ENCODE assay signal across 8 mouse cellular contexts in the genomic region with DNA sequence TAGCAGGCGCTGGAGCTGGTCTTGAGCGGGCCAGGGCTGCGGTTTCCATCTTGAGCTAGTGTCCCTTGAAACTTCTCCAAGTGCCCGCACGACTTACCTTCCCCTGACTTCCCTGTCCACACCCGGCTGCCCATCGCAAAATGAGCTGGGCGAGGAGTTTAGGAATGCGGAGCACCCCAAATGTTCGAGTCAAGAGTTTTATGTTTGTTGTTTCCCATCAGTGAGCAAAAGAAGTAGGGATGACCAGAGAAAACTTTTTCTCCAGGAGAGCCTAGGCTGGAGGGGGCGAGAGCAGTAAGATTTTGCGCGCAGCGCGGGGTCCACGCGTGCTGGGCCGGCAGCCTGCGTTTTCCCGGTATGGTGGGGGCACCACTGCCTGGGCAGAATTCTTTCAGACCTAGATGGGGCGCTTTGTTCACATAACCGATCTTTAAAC. TPM values are rescaled to one million over a fixed set of nuclear protein-coding genes. Genes with fewer than 3 reads are reported as not detected.
DNase-seq lines count a peak whose midpoint lies in the region; ATAC-seq and TF ChIP-seq lines count a peak whose summit lies in the region.

No protein-coding gene starts in this region.

- no peak for TF ChIP-seq EP300 in ES-Bruce4 (IDR thresholded peaks at IDR 0.05; ENCODE audit: insufficient read depth, low read depth, low read length)

- peaks cover 8% of the 10 kb centered on the region; the same call in 1 of the 2 replicates for H3K36me3 ChIP-seq in ES-Bruce4 (ENCODE audit: control insufficient read depth, insufficient read depth, low read length, poor library complexity, severe bottlenecking)
- peaks cover 30% of the 10 kb centered on the region for H3K36me3 ChIP-seq in embryonic facial prominence, embryonic 10.5 days (replicated peaks)
- peaks cover 7% of the 10 kb centered on the region for H3K36me3 ChIP-seq in heart, embryonic 11.5 days (ENCODE audit: control insufficient read depth, insufficient read depth, low read length)
- H3K36me3 ChIP-seq in lung, embryonic 16.5 days (ENCODE audit: control insufficient read depth, insufficient read depth, low read length) = peaks cover 9% of the 10 kb centered on the region

- peaks cover 4% of the 10 kb centered on the region for H3K4me1 ChIP-seq in ES-Bruce4 (ENCODE audit: control insufficient read depth, insufficient read depth, low read length)
- peaks cover 51% of the 10 kb centered on the region for H3K4me1 ChIP-seq in embryonic facial prominence, embryonic 10.5 days
- H3K4me1 ChIP-seq in heart, embryonic 11.5 days (ENCODE audit: control insufficient read depth, insufficient read depth, low read length) = peaks cover 24% of the 10 kb centered on the region
- H3K4me1 ChIP-seq in lung, embryonic 16.5 days (replicated peaks; ENCODE audit: control insufficient read depth, insufficient read depth, low read length) = peaks cover 9% of the 10 kb centered on the region

- under 1% methylated on average over 22 of the region's 22 CpGs for WGBS in embryonic facial prominence, embryonic 10.5 days
- WGBS in heart, embryonic 11.5 days (ENCODE audit: insufficient replicate concordance) = 0% methylated on average over 22 of the region's 22 CpGs
- under 1% methylated on average over 22 of the region's 22 CpGs for WGBS in lung, embryonic 16.5 days

- TF ChIP-seq POLR2A in ES-Bruce4 (IDR thresholded peaks at IDR 0.05; ENCODE audit: insufficient read depth, low read length) = no peak

- H3K9me3 ChIP-seq in ES-Bruce4 (replicated peaks; ENCODE audit: control insufficient read depth, insufficient read depth, low read length, poor library complexity, severe bottlenecking) = peaks cover 2% of the 10 kb centered on the region
- H3K9me3 ChIP-seq in embryonic facial prominence, embryonic 10.5 days = no peaks in the 10 kb centered on the region
- no peaks in the 10 kb centered on the region for H3K9me3 ChIP-seq in heart, embryonic 11.5 days (replicated peaks; ENCODE audit: control insufficient read depth, low read length)
- H3K9me3 ChIP-seq in lung, embryonic 16.5 days (ENCODE audit: control insufficient read depth, low read length) = no peaks in the 10 kb centered on the region

- H3K27me3 ChIP-seq in ES-Bruce4 (ENCODE audit: control insufficient read depth, insufficient read depth, low read length, poor library complexity, severe bottlenecking) = no peaks in the 10 kb centered on the region
- H3K27me3 ChIP-seq in embryonic facial prominence, embryonic 10.5 days (replicated peaks; ENCODE audit: low read depth, poor library complexity, severe bottlenecking) = no peaks in the 10 kb centered on the region
- no peaks in the 10 kb centered on the region for H3K27me3 ChIP-seq in heart, embryonic 11.5 days (ENCODE audit: control insufficient read depth, insufficient read depth, low read length)
- no peaks in the 10 kb centered on the region for H3K27me3 ChIP-seq in lung, embryonic 16.5 days (ENCODE audit: control insufficient read depth, insufficient read depth, low read depth, low read length)

- no peak for ATAC-seq in heart, embryonic 11.5 days (replicated peaks; ENCODE audit: insufficient number of reproducible peaks, low FRiP score, low TSS enrichment)
- peak; percentile 21; the same call in 1 of the 2 replicates for ATAC-seq in lung, embryonic 16.5 days (ENCODE audit: low read depth)
- no peak for ATAC-seq in granulocyte monocyte progenitor cell, adult 5-6 weeks (replicated peaks; ENCODE audit: poor library complexity, severe bottlenecking)

- H3K27ac ChIP-seq in ES-Bruce4 (ENCODE audit: insufficient read depth, low read length) = peak overlapping the region; percentile 23; the same call in 1 of the 2 replicates
- peak overlapping the region; percentile 99 for H3K27ac ChIP-seq in embryonic facial prominence, embryonic 10.5 days (replicated peaks)
- peak overlapping the region; percentile 99 for H3K27ac ChIP-seq in heart, embryonic 11.5 days (ENCODE audit: low read depth, low read length)
- peak overlapping the region; percentile 100 for H3K27ac ChIP-seq in lung, embryonic 16.5 days (ENCODE audit: low read length)

- no peak for TF ChIP-seq CTCF in ES-Bruce4 (IDR thresholded peaks at IDR 0.05; ENCODE audit: low read depth, low read length)

- H3K4me3 ChIP-seq in ES-Bruce4 (ENCODE audit: low read depth, low read length) = peak overlapping the region; percentile 65
- peak overlapping the region; percentile 86 for H3K4me3 ChIP-seq in embryonic facial prominence, embryonic 10.5 days
- peak overlapping the region; percentile 95 for H3K4me3 ChIP-seq in heart, embryonic 11.5 days (ENCODE audit: low read depth, low read length)
- peak overlapping the region; percentile 71 for H3K4me3 ChIP-seq in lung, embryonic 16.5 days (ENCODE audit: low read length)

- DNase-seq in embryonic facial prominence, embryonic 10.5 days (ENCODE audit: low spot score) = no peak
- peak; percentile 74 for DNase-seq in kidney, adult 9 months
- peak; percentile 49 for DNase-seq in spleen, adult 12 weeks (ENCODE audit: low spot score)
- DNase-seq in c-Kit-positive CD71-positive TER-119-positive erythroid progenitor cells, embryonic 14.5 days (ENCODE audit: low spot score) = no peak

- H3K4me2 ChIP-seq in heart, embryonic 11.5 days = peak overlapping the region; percentile 96
- peak overlapping the region; percentile 89 for H3K4me2 ChIP-seq in lung, embryonic 16.5 days (ENCODE audit: low read depth, low read length)

- H3K9ac ChIP-seq in ES-Bruce4 (ENCODE audit: low read depth, poor library complexity, severe bottlenecking) = peak overlapping the region; percentile 89
- peak overlapping the region; percentile 97 for H3K9ac ChIP-seq in heart, embryonic 11.5 days (ENCODE audit: low read depth, low read length)
- peak overlapping the region; percentile 89 for H3K9ac ChIP-seq in lung, embryonic 16.5 days (ENCODE audit: low read length)

RNA-seq across cellular contexts. Expression of a gene that starts 0.8 kb away (rescaled TPM):
- 71.6 and 75.7 TPM in 2 replicates for polyA plus RNA-seq in ES-Bruce4 (2011; ENCODE audit: insufficient read depth, insufficient read length, low read depth, missing spikeins)
- polyA plus RNA-seq in embryonic facial prominence, embryonic 10.5 days (2016; fragmentation: Nextera tagmentation; extraction: Ambion mirVana) = 114 and 119 TPM in 2 replicates
- polyA plus RNA-seq in heart, embryonic 11.5 days (2014; fragmentation: Nextera tagmentation; extraction: Ambion mirVana) = 133 and 144 TPM in 2 replicates
- 131 and 152 TPM in 2 replicates for polyA plus RNA-seq in lung, embryonic 16.5 days (2015; fragmentation: Nextera tagmentation; extraction: Ambion mirVana)
- total RNA-seq in granulocyte monocyte progenitor cell, adult 5-6 weeks (2014; fragmentation: Nextera tagmentation) = 1.9 and 8.5 TPM in 2 replicates
- total RNA-seq in granulocyte monocyte progenitor cell, adult 5-6 weeks (2017) = 0.36 and 0.56 TPM in 2 replicates

Comparison
In these comparisons a context has a peak if more than half of its experiments do, and no peak if none do; other contexts are left out.
1. H3K27ac ChIP-seq: peak in every context shown above with its lines; median percentile 100 in lung, embryonic 16.5 days; 99 in embryonic facial prominence, embryonic 10.5 days; 99 in heart, embryonic 11.5 days; 23 in ES-Bruce4.
2. DNase-seq: peak in kidney, adult 9 months (single experiment) and spleen, adult 12 weeks (single experiment); none in embryonic facial prominence, embryonic 10.5 days (single experiment) and c-Kit-positive CD71-positive TER-119-positive erythroid progenitor cells, embryonic 14.5 days (single experiment).
3. Peak in every context shown above with its lines, with median percentiles within 50 percentile points of each other: H3K4me3 ChIP-seq and H3K9ac ChIP-seq.